Mouse (Mus musculus): ENCODE results near the gene Usp53.

DNA sequence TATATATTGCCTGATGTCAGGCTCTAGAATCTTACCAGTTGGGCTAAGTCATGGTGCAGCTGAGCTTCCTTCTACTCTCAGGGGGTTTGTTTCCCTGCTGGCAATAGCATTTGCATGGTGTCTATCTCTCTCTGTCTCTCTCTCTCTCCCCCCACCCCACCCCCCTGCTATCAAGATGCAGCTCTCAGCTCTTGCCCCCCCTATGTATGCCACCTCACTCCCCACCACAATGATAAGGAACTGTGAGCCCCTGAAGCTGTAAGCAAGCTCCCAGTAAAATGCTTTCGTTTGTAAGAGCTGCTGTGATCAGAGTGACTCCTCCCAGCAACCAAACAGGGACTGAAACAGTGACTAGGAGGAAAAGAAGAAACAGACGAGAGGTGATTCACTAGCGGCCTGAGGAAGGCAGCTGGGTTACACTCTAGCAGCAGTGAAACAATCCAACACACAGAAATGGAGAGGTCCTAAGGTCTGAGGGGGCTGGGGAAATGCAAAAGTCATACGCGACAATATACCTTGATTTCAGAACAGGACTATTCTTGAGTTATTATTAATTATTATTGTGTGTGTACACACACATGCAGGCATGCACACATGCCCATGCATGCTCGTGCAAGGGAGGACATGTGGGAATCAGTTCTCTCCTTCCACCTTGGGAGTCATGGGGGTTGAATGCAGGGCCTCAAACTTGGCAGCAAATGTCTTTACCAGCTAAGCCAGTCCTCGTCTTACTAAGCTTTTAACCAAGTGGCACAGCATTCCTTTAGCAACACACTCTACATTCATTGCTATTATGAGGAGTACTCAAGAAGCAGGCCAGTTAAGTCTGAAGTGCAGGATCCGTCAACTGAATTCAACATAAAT is 63.5 kb downstream of the Usp53 start:
- TF ChIP-seq CTCF (IDR thresholded peaks at IDR 0.05; ENCODE audit: control insufficient read depth, insufficient read depth, insufficient read length) (no peak), MYOD1 (IDR thresholded peaks at IDR 0.05; ENCODE audit: control insufficient read depth, insufficient read length, low read depth) (no peak), USF1 (IDR thresholded peaks at IDR 0.05; ENCODE audit: low read depth) (no peak)
